Mouse (Mus musculus): Measurements from ENCODE around the gene Phyhd1. TPM values are rescaled to one million over a fixed set of nuclear protein-coding genes. Genes with fewer than 3 reads are reported as not detected.

The Phyhd1 gene
- total and polyA plus RNA-seq, 2 experiments from 2014 or later: 3.9 to 7.2 TPM

DNA sequence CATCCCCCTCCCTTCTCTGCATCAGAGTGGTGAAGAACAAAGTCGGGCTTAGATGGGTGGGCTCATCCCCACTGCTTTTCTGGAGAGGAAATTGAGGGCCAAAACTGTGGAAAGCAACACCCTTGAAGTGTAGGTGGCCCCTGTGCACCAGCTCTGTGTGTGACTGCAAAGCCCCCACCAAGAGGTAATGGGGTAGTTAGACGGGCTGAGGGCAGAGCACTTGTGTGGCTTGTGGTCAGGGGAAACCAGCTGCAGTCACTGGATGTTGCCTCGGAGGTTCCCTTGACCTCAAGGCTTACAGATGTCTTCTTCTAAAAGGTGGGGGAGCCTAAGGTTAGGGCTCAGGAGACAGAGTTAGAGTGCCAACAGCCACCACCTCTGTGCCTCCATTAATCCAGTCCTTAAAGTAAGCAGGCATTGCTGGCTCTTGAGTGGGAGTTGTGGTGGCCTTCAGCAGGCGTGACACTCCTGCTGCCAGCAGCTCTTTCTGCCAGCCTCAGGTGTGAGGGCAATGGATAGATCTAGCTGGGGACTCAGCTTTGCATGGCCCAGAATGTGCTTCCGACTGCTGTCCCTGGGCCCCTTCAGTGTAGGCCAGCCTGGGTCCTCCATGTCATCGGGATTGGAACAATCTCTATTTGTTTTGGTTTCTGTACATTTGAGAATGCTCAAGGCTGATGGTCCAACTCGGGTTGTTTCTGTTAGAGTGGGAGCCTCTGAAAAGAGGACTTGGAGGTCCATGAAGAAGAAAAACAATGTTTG lies 8.1 kb upstream of the Phyhd1 start:
- no peaks in the 10 kb centered on the region for H3K9me3 ChIP-seq (ENCODE audit: low read length)
- no peak overlapping the region for H3K4me2 ChIP-seq (ENCODE audit: low read depth, low read length, poor library complexity, severe bottlenecking)
- no peak overlapping the region for H3K27ac ChIP-seq (ENCODE audit: low read depth, low read length)
- no peak for TF ChIP-seq CTCF (IDR thresholded peaks at IDR 0.05)
- H3K36me3 ChIP-seq (ENCODE audit: insufficient read depth, low read length): peaks cover 60% of the 10 kb centered on the region
- H3K4me1 ChIP-seq (ENCODE audit: insufficient read depth, low read length): no peaks in the 10 kb centered on the region
- ATAC-seq (ENCODE audit: low FRiP score) (no peak), DNase-seq (ENCODE audit: low spot score) (no peak)
- H3K4me3 ChIP-seq (ENCODE audit: low read depth, low read length): no peak overlapping the region
- no peak overlapping the region for H3K9ac ChIP-seq (replicated peaks; ENCODE audit: low read length, poor library complexity, severe bottlenecking)
- 90% methylated on average over 7 of the region's 7 CpGs for WGBS
- no peaks in the 10 kb centered on the region for H3K27me3 ChIP-seq (ENCODE audit: insufficient read depth, low read length)

DNA sequence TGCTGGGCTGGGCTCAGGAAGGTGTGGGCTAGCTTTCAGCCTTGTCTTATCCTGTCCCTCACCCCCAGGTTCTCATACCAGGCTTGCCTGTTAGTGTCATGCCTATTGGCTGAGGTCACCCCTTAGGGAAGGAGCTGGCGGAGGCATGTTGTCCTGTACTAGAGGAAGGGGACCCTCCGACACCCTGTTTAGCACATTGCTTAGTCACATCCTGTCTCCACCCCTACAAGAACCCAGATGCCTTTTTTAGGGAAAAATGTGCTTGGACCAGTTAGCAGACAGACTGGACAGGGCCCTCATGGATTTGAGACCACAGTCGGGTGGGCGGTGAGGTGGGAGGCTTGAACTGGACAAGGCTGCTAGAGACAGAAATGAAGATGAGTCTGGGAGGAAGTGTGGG lies 7.4 kb upstream of the Phyhd1 start:
- 97% methylated on average over 4 of the region's 4 CpGs for WGBS
- H3K4me3 ChIP-seq (ENCODE audit: low read depth, low read length): no peak overlapping the region
- no peak overlapping the region for H3K9ac ChIP-seq (replicated peaks; ENCODE audit: low read length, poor library complexity, severe bottlenecking)
- no peak overlapping the region for H3K4me2 ChIP-seq (ENCODE audit: low read depth, low read length, poor library complexity, severe bottlenecking)
- ATAC-seq (ENCODE audit: low FRiP score) (no peak), DNase-seq (ENCODE audit: low spot score) (no peak)
- H3K27ac ChIP-seq (ENCODE audit: low read depth, low read length): no peak overlapping the region
- H3K9me3 ChIP-seq (ENCODE audit: low read length): no peaks in the 10 kb centered on the region
- H3K27me3 ChIP-seq (ENCODE audit: insufficient read depth, low read length): no peaks in the 10 kb centered on the region
- peaks cover 64% of the 10 kb centered on the region for H3K36me3 ChIP-seq (ENCODE audit: insufficient read depth, low read length)
- TF ChIP-seq CTCF (IDR thresholded peaks at IDR 0.05): no peak
- H3K4me1 ChIP-seq (ENCODE audit: insufficient read depth, low read length): no peaks in the 10 kb centered on the region

DNA sequence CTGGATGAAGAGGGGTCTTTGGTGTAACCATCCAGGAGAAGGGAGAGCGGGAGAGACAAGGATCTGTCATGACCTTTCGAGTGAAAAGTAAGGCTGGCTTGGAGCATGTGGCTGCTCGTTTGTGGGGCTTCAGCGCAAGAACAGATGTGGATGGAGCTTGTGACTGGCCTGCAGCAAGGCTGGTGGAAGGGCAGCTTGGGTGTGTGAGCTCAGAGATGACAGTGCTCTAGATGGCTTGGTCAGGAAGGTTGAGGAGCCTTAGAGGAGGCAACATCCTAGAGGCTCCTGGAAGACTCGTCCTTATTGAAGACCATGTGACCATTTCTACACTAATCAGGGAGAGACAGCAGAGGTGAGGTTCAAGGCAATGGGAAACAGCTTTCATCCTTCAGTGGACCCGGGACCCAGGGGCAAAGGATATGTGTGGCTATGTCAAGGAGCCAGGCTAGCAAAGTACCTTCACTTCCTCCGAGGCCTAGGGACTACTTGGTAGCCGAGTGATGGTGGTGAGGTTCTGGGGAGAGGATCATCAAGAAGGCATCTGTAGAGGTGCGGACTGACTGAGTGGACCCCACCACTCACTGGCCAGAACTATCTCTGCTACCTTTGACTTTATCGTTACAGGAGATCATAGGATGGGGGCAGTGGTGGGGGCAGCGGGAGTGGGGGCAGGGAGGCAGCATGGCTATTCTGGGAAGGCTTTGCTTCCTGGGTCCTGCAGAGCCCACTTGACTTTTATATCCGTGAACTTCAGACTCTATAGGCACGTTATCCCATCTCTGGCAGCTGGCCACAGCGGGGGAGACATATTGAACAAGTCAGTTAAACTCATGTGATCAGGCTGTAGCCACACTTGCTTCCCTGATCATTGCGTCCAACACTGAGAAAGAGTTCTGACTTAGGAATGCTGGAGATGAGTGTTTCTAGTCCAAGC lies 6.6 kb upstream of the Phyhd1 start:
- DNase-seq (ENCODE audit: low spot score) (no peak), ATAC-seq (ENCODE audit: low FRiP score) (no peak)
- Histone ChIP-seq H3K27me3 (ENCODE audit: insufficient read depth, low read length) (no peaks in the 10 kb centered on the region), H3K36me3 (ENCODE audit: insufficient read depth, low read length) (peaks cover 72% of the 10 kb centered on the region), H3K9ac (replicated peaks; ENCODE audit: low read length, poor library complexity, severe bottlenecking) (no peak overlapping the region), H3K4me2 (ENCODE audit: low read depth, low read length, poor library complexity, severe bottlenecking) (no peak overlapping the region), H3K9me3 (ENCODE audit: low read length) (no peaks in the 10 kb centered on the region), H3K4me1 (ENCODE audit: insufficient read depth, low read length) (no peaks in the 10 kb centered on the region), H3K4me3 (ENCODE audit: low read depth, low read length) (no peak overlapping the region), H3K27ac (ENCODE audit: low read depth, low read length) (no peak overlapping the region)
- TF ChIP-seq CTCF (IDR thresholded peaks at IDR 0.05): no peak
- 87% methylated on average over 15 of the region's 15 CpGs for WGBS

DNA sequence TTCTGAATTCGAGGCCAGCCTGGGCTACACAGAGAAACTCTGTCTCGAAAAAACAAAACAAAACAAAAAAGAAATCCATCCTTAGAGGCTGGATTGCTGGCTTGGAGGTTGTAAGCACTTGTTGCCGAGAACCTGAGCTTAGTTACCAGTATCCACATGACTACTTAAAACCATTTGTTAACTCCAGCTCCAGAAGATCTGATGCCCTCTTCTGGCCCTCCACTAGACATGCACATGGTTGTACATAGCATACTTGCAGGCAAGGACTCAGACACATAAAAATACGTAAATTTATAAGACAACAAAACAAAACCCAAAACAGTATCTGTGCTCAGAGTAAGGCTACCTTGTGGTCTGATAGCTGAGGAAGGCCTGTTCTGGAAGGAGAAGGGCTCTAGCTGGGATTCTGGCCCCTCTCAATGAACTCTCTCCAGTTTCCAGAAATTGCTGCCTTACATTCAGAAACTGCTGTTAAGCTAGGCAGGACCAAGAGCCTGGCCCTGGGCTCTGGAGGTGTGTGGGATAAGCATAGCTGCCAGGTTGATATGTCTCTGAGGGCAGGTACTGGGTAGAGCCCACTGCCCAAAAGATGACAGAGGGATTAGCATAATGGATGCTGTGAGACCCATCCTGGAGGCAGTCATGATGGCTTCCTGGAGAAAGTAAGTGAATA lies 4.8 kb upstream of the Phyhd1 start:
- H3K4me1 ChIP-seq (ENCODE audit: insufficient read depth, low read length): peaks cover 3% of the 10 kb centered on the region; the same call in 1 of the 2 replicates
- H3K4me2 ChIP-seq (ENCODE audit: low read depth, low read length, poor library complexity, severe bottlenecking): no peak overlapping the region
- H3K36me3 ChIP-seq (ENCODE audit: insufficient read depth, low read length): peaks cover 66% of the 10 kb centered on the region
- peak; percentile 20; the same call in 1 of the 2 replicates for TF ChIP-seq CTCF (IDR thresholded peaks at IDR 0.05)
- H3K9ac ChIP-seq (replicated peaks; ENCODE audit: low read length, poor library complexity, severe bottlenecking): 0 out of 2 replicates have a peak overlapping the region, but pooled peaks have one; percentile 24
- no peak overlapping the region for H3K4me3 ChIP-seq (ENCODE audit: low read depth, low read length)
- whole genome bisulfite sequencing: 81% methylated on average over 4 of the region's 4 CpGs
- H3K9me3 ChIP-seq (ENCODE audit: low read length): no peaks in the 10 kb centered on the region
- DNase-seq (ENCODE audit: low spot score) (no peak), ATAC-seq (ENCODE audit: low FRiP score) (no peak)
- no peak overlapping the region for H3K27ac ChIP-seq (ENCODE audit: low read depth, low read length)
- no peaks in the 10 kb centered on the region for H3K27me3 ChIP-seq (ENCODE audit: insufficient read depth, low read length)

DNA sequence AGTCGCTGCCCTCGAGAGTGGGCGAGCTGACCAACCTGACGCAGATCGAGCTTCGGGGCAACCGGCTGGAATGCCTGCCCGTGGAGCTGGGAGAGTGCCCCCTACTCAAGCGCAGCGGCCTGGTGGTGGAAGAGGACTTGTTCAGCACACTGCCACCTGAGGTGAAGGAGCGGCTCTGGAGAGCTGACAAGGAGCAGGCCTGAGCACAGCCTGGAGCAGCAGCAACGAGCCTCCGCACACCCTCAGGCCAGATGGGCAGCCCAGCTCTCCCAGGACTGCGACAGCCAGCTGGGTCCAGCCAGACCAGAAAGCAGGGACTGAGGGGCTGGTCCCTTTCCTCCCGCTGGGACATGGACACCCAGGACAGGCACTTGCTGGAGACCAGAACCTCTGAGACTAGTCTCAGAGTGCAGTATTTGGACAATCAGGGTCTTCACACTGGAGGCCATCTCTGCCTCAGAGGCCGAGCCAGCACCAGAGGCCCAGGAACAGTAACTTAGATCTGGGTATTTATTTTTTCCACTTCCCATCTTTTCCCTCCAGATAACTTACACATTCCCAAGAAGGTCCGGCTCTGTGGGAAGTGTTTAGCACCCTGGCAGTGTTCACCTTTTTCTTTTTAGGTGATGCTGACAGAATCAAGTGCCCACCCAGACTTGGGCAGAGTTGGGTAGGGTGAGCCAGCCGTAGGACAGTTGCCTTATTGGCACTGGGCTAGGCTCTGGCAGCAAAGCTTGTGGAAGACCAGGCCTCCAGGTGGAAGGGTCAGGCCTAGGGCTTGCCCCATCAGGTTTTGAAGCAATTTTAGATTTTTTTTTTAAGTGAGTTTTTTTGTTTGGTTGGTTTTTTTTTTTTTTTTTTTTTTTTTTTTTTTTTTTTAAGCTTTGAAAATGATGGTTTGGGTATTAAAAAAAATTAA lies 3.8 kb upstream of the Phyhd1 start:
- H3K4me3 ChIP-seq (ENCODE audit: low read depth, low read length): no peak overlapping the region
- H3K36me3 ChIP-seq (ENCODE audit: insufficient read depth, low read length): peaks cover 57% of the 10 kb centered on the region
- 83% methylated on average over 18 of the region's 18 CpGs for whole genome bisulfite sequencing
- ATAC-seq (ENCODE audit: low FRiP score) (no peak), DNase-seq (ENCODE audit: low spot score) (no peak)
- H3K9ac ChIP-seq (replicated peaks; ENCODE audit: low read length, poor library complexity, severe bottlenecking): no peak overlapping the region
- H3K27ac ChIP-seq (ENCODE audit: low read depth, low read length): no peak overlapping the region
- no peaks in the 10 kb centered on the region for H3K9me3 ChIP-seq (ENCODE audit: low read length)
- H3K27me3 ChIP-seq (ENCODE audit: insufficient read depth, low read length): no peaks in the 10 kb centered on the region
- no peak for TF ChIP-seq CTCF (IDR thresholded peaks at IDR 0.05)
- peaks cover 3% of the 10 kb centered on the region; the same call in 1 of the 2 replicates for H3K4me1 ChIP-seq (ENCODE audit: insufficient read depth, low read length)
- H3K4me2 ChIP-seq (ENCODE audit: low read depth, low read length, poor library complexity, severe bottlenecking): no peak overlapping the region
